Mouse (Mus musculus): ENCODE measurements at regions not wholly inside any gene's neighbourhood (a gene's known extent, or its start where the extent isn't known, plus 50 kb on each side); places are given as distances from the start of the nearest gene placed in this dataset.

GRCm38 (mm10) chr2:45475996-45476395, 358.8 kb upstream of the Zeb2 start:
- POLR2A ChIA-PET = no interaction called here
- CTCF ChIA-PET = no interaction called here

- ChIA-PET POLR2A (no interaction called here), CTCF (no interaction called here)
These were observed 347.1 kb upstream of the Zeb2 start for GRCm38 (mm10) chr2:45464306-45464705.

- POLR2A ChIA-PET = no interaction called here
- CTCF ChIA-PET = no interaction called here
These were observed 342.2 kb upstream of the Zeb2 start for GRCm38 (mm10) chr2:45459410-45459809.

- POLR2A ChIA-PET = no interaction called here
These were observed 337.6 kb upstream of the Zeb2 start for GRCm38 (mm10) chr2:45454811-45455210.

GRCm38 (mm10) chr2:45439146-45439545, 322.0 kb upstream of the Zeb2 start:
- ChIA-PET POLR2A (no interaction called here), CTCF (no interaction called here)

More at GRCm38 (mm10) chr2:45454811-45455210, 337.6 kb upstream of the Zeb2 start:
- CTCF ChIA-PET = no interaction called here

- CTCF ChIA-PET = no interaction called here
- POLR2A ChIA-PET = no interaction called here
These were observed 321.5 kb upstream of the Zeb2 start for GRCm38 (mm10) chr2:45438739-45439138.

GRCm38 (mm10) chr2:45435261-45435980, 318.2 kb upstream of the Zeb2 start:
- CTCF ChIA-PET = no interaction called here
- POLR2A ChIA-PET = no interaction called here

- ChIA-PET POLR2A (interaction anchor here in 1 of 4 experiments (0.7 kb wide), 1 partner anchor 101 kb away, joined by 3 read pairs; no protein-coding TSS in a partner anchor), CTCF (no interaction called here)
These were observed 317.6 kb upstream of the Zeb2 start for GRCm38 (mm10) chr2:45434789-45435188.

GRCm38 (mm10) chr2:45434169-45434568, 317.0 kb upstream of the Zeb2 start:
- POLR2A ChIA-PET = interaction anchor here in 1 of 4 experiments (0.7 kb wide), 1 partner anchor 100 kb away, joined by 3 read pairs; no protein-coding TSS in a partner anchor
- CTCF ChIA-PET = no interaction called here

- ChIA-PET POLR2A (interaction anchor here in 1 of 4 experiments (0.6 kb wide), 1 partner anchor 20 kb away, joined by 3 read pairs; no protein-coding TSS in a partner anchor), CTCF (no interaction called here)
These were observed 314.2 kb upstream of the Zeb2 start for GRCm38 (mm10) chr2:45431366-45431765.

- ChIA-PET POLR2A (interaction anchor here in 1 of 4 experiments (0.7 kb wide), 1 partner anchor 9 kb away, joined by 3 read pairs; no protein-coding TSS in a partner anchor), CTCF (no interaction called here)
These were observed 304.6 kb upstream of the Zeb2 start for GRCm38 (mm10) chr2:45421774-45422173.

GRCm38 (mm10) chr2:45408136-45408535, 290.9 kb upstream of the Zeb2 start:
- ChIA-PET POLR2A (no interaction called here), CTCF (no interaction called here)

- CTCF ChIA-PET = no interaction called here
- POLR2A ChIA-PET = no interaction called here
These were observed 272.8 kb upstream of the Zeb2 start for GRCm38 (mm10) chr2:45389902-45390492.

- CTCF ChIA-PET = interaction anchor here in 1 of 4 experiments (1.2 kb wide), 1 partner anchor 245 kb away, joined by 6 read pairs; no protein-coding TSS in a partner anchor
- POLR2A ChIA-PET = no interaction called here
These were observed 254.1 kb upstream of the Zeb2 start for GRCm38 (mm10) chr2:45371268-45371667.

- ChIA-PET POLR2A (no interaction called here), CTCF (interaction anchor here in 1 of 4 experiments (1.2 kb wide), 1 partner anchor 245 kb away, joined by 6 read pairs; no protein-coding TSS in a partner anchor)
These were observed 253.4 kb upstream of the Zeb2 start for GRCm38 (mm10) chr2:45370615-45370968.

GRCm38 (mm10) chr2:45369914-45370614, 252.9 kb upstream of the Zeb2 start:
- POLR2A ChIA-PET = no interaction called here
- CTCF ChIA-PET = interaction anchor here in 1 of 4 experiments (1.2 kb wide), 1 partner anchor 244 kb away, joined by 6 read pairs; no protein-coding TSS in a partner anchor

GRCm38 (mm10) chr2:45369432-45369831, 252.2 kb upstream of the Zeb2 start:
- ChIA-PET POLR2A (no interaction called here), CTCF (no interaction called here)

GRCm38 (mm10) chr2:45367436-45368193, 250.4 kb upstream of the Zeb2 start:
- ChIA-PET CTCF (no interaction called here), POLR2A (no interaction called here)

GRCm38 (mm10) chr2:45357266-45357665, 240.1 kb upstream of the Zeb2 start:
- CTCF ChIA-PET = no interaction called here

More at GRCm38 (mm10) chr2:45357266-45357665, 240.1 kb upstream of the Zeb2 start:
- POLR2A ChIA-PET = interaction anchor here in 1 of 4 experiments (1.1 kb wide), 1 partner anchor 125 kb away, joined by 3 read pairs; no protein-coding TSS in a partner anchor

Measured in embryonic stem cell, embryonic (primary cell).